Mouse (Mus musculus) stomach, postnatal 0 days (tissue): ENCODE data around the gene Gm6169. TPM values are rescaled to one million over a fixed set of nuclear protein-coding genes. Genes with fewer than 3 reads are reported as not detected.
A peak's percentile ranks its signal among the peaks of the same experiment; 100 is the strongest.

Experiments used
- ATAC-seq: fragments of 200-750 bp; cut with Nextera tagmentation; 2 replicates; pipeline ENCODE4 v1.8.0; 2017; ENCODE audit not compliant: low FRiP score, low TSS enrichment
- DNase-seq: peaks from one replicate; pipeline ENCODE4 v3.0.0-alpha.2; 2016; ENCODE audit warnings: low spot score
- H3K27ac ChIP-seq: fragments of 300-500 bp; sonication (generic); replicated peaks from 2 replicates; pipeline ENCODE4 v1.5.1; 2014; ENCODE audit warnings: mild to moderate bottlenecking, control low read depth
- H3K27me3 ChIP-seq: fragments of 300-500 bp; sonication (generic); 2 replicates; pipeline ENCODE4 v1.6.1; 2014; ENCODE audit warnings: low read length; ENCODE audit not compliant: control insufficient read depth, insufficient read depth
- H3K36me3 ChIP-seq: fragments of 300-500 bp; sonication (generic); 2 replicates; pipeline ENCODE4 v1.6.1; 2014; ENCODE audit warnings: low read length, mixed read lengths; ENCODE audit not compliant: control insufficient read depth, insufficient read depth
- H3K4me1 ChIP-seq: fragments of 300-500 bp; sonication (generic); replicated peaks from 2 replicates; pipeline ENCODE4 v1.6.1; 2014; ENCODE audit warnings: antibody characterized with exemption; ENCODE audit not compliant: control insufficient read depth, insufficient read depth
- H3K4me2 ChIP-seq: fragments of 300-500 bp; sonication (generic); replicated peaks from 2 replicates; pipeline ENCODE4 v1.6.1; 2014; ENCODE audit warnings: low read depth, mild to moderate bottlenecking, control low read depth, moderate library complexity
- H3K4me3 ChIP-seq: fragments of 300-500 bp; sonication (generic); 2 replicates; pipeline ENCODE4 v1.5.1; 2014; ENCODE audit warnings: low read depth, low read length, control low read depth
- H3K9ac ChIP-seq: fragments of 300-500 bp; sonication (generic); 2 replicates; pipeline ENCODE4 v1.6.1; 2014; ENCODE audit warnings: mild to moderate bottlenecking, low read length, control low read depth, mixed read lengths
- H3K9me3 ChIP-seq: fragments of 300-500 bp; sonication (generic); 2 replicates; pipeline ENCODE4 v1.6.1; 2016; ENCODE audit warnings: low read length; ENCODE audit not compliant: control insufficient read depth
- CTCF ChIP-seq: IDR thresholded peaks from 2 replicates; pipeline ENCODE4 v1.5.1; 2016; ENCODE audit warnings: antibody characterized with exemption, low read depth, mild to moderate bottlenecking, moderate library complexity
- EP300 ChIP-seq: optimal IDR thresholded peaks from 2 replicates; pipeline ENCODE3; 2016; ENCODE audit warnings: antibody characterized with exemption
- WGBS: fragments of 180-500 bp; shearing (Covaris S2); extraction: QIAGEN DNeasy Blood & Tissue Kit; methylation state at CpG from one replicate; pipeline ENCODE4 v1.1.7; 2014; 5-methylcytosine and 5-hydroxymethylcytosine counted together
- polyA plus RNA-seq: library from polyadenylated mRNA; unstranded; fragments of >200 nt; fragmentation: Nextera tagmentation; extraction: Ambion mirVana; gene quantifications from 2 replicates; pipeline ENCODE4 v1.2.1, GENCODE M21; 2015

Gene Gm6169
- polyA plus RNA-seq, 1 experiment from 2014 or later: 10.2 TPM

DNA sequence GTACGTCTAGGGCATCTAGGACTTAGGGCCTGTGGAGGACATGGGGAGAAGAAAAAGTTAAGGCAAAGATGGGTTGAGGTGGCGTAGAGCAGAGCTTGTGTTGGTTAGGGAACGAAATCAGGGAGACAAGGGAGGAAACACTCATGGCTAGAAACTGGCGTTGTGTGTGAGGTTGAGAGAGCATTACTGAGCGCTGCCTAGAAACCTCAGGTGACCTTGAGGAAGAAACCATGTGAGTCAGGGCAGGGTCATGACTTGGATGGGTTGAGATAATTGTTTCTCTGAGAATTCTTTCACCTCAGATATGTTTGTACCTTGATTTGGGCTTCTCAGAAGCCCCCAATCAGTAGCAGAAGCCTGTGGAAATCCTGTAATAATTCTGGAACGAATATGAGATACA, 11.6 kb downstream of the Gm6169 start:
- Histone ChIP-seq H3K9me3 (no peaks in the 10 kb centered on the region), H3K27ac (no peak overlapping the region), H3K4me1 (no peaks in the 10 kb centered on the region), H3K9ac (no peak overlapping the region), H3K27me3 (no peaks in the 10 kb centered on the region), H3K4me2 (no peak overlapping the region), H3K4me3 (no peak overlapping the region), H3K36me3 (no peaks in the 10 kb centered on the region)
- no peak for DNase-seq
- no peak for ATAC-seq
- no peak for TF ChIP-seq EP300
- no peak for TF ChIP-seq CTCF
- WGBS: 91% methylated on average over 6 of the region's 6 CpGs

DNA sequence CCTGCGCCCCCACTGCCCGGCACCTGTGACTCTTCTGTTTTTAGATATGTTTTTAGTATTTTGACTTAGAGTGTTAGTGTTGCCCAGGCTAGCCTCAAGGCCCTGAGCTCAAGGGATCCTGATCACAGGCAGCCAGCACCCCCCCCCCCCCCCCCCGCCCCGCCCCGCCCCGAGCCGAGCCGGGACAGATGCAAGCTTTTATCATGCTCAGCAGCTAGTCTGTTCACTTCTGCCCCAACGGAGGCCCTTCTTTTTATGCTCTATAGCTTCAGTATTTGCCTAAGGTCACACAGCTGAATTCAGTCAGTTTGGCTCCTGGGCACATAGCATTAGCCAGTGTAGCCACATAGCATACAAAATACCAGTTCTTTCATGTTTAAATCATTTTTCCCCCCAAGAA, 12.7 kb downstream of the Gm6169 start:
- H3K4me2 ChIP-seq: no peak overlapping the region
- no peak overlapping the region for H3K4me3 ChIP-seq
- no peak overlapping the region for H3K27ac ChIP-seq
- no peaks in the 10 kb centered on the region for H3K27me3 ChIP-seq
- no peak overlapping the region for H3K9ac ChIP-seq
- H3K4me1 ChIP-seq: no peaks in the 10 kb centered on the region
- no peak for TF ChIP-seq EP300
- TF ChIP-seq CTCF: no peak
- 63% methylated on average over 4 of the region's 9 CpGs for WGBS
- no peaks in the 10 kb centered on the region for H3K9me3 ChIP-seq
- ATAC-seq: no peak
- no peak for DNase-seq
- no peaks in the 10 kb centered on the region for H3K36me3 ChIP-seq

DNA sequence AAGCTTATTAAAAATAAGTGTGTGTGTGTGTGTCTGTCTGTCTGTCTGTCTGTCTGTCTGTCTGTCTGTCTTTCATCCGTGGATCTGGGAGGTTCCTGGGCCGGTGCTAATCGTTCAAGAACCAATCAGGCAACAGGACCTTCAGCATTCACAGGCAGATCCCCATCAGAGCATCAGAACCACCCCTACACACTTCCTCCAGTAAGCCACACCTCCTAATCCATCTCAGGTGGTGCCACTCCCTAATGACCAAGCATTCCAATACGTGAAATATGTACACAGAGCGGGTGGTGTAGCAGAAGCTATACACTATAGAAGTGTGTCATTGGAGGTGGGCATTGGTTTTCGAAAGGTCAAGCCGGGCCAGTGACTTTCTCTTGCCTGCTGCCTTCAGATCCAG, 16.6 kb downstream of the Gm6169 start:
- Histone ChIP-seq H3K4me1 (no peaks in the 10 kb centered on the region), H3K9me3 (no peaks in the 10 kb centered on the region), H3K9ac (no peak overlapping the region), H3K4me2 (no peak overlapping the region), H3K27ac (no peak overlapping the region), H3K36me3 (no peaks in the 10 kb centered on the region), H3K27me3 (no peaks in the 10 kb centered on the region), H3K4me3 (no peak overlapping the region)
- DNase-seq (no peak), ATAC-seq (peak; percentile 81)
- TF ChIP-seq EP300 (no peak), CTCF (no peak)
- WGBS: 69% methylated on average over 7 of the region's 7 CpGs

DNA sequence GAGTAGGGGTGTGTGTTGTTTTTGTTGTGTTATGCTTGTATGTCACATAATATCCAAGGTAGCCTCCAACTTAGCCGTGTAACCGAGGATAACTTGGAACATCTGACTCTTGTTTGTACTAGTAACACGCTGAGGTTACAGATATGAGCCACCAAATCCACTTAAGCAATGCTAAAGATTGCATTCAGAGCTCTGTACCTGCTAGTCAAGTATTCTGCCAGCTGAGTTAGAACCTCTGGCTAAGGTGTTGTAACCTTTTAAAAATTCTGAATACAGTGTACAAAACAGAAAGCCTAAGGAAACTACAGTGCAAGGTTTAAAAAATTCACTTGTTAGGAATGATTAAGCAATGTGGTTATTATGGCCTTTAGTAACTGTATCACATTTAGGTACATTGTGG, 18.4 kb downstream of the Gm6169 start:
- no peak for DNase-seq
- H3K36me3 ChIP-seq: no peaks in the 10 kb centered on the region
- H3K9ac ChIP-seq: no peak overlapping the region
- no peaks in the 10 kb centered on the region for H3K27me3 ChIP-seq
- no peak overlapping the region for H3K4me2 ChIP-seq
- no peak for ATAC-seq
- H3K9me3 ChIP-seq: no peaks in the 10 kb centered on the region
- WGBS: 72% methylated on average over 3 of the region's 3 CpGs
- no peaks in the 10 kb centered on the region for H3K4me1 ChIP-seq
- H3K4me3 ChIP-seq: no peak overlapping the region
- H3K27ac ChIP-seq: no peak overlapping the region
- TF ChIP-seq CTCF (no peak), EP300 (no peak)

DNA sequence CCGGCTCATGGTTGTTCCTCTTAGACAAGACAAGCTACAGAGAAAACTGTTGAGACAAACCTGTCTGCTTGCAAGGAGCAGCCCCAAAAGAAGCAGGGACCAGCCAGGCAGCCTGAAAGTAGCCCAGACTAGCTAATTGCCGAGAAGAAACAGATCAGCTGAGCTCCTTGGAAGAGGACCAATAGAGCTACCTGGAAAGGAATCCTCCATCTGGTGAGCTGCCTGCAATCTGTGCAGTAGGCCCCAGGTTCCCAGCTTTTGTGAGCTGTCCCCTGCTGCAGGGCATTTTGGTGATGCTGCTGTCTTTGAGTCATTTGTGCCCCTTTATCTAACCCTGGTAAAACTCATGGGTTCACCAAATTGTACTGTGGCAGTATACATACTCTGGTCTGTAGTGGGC, 18.8 kb downstream of the Gm6169 start:
- Histone ChIP-seq H3K9me3 (no peaks in the 10 kb centered on the region), H3K4me3 (no peak overlapping the region), H3K4me1 (no peaks in the 10 kb centered on the region), H3K27ac (no peak overlapping the region), H3K36me3 (no peaks in the 10 kb centered on the region), H3K27me3 (no peaks in the 10 kb centered on the region), H3K9ac (no peak overlapping the region), H3K4me2 (no peak overlapping the region)
- ATAC-seq (no peak), DNase-seq (no peak)
- 79% methylated on average over 2 of the region's 2 CpGs for WGBS
- TF ChIP-seq EP300 (no peak), CTCF (no peak)

DNA sequence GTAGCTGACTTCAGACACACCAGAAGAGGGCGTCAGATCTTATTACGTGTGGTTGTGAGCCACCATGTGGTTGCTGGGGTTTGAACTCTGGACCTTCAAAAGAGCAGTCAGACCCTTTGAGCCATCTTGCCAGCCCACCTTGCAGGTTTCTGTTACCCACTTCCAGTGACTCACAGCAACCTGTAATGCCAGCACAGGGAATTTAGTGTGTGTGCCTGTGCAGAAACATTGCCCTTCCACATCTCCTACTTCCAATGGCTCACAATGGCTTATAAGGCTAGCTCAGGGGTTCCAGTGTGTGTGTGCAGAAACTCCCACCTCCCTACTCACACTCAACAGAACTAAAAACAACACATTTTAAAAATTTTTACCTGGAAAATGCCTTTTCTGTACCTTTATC, 21.5 kb downstream of the Gm6169 start:
- no peak overlapping the region for H3K4me2 ChIP-seq
- H3K4me1 ChIP-seq: no peaks in the 10 kb centered on the region
- ATAC-seq (no peak), DNase-seq (no peak)
- TF ChIP-seq EP300 (no peak), CTCF (no peak)
- 96% methylated on average over 2 of the region's 2 CpGs for WGBS
- H3K27me3 ChIP-seq: no peaks in the 10 kb centered on the region
- no peak overlapping the region for H3K4me3 ChIP-seq
- no peak overlapping the region for H3K9ac ChIP-seq
- no peaks in the 10 kb centered on the region for H3K36me3 ChIP-seq
- no peak overlapping the region for H3K27ac ChIP-seq
- no peaks in the 10 kb centered on the region for H3K9me3 ChIP-seq

DNA sequence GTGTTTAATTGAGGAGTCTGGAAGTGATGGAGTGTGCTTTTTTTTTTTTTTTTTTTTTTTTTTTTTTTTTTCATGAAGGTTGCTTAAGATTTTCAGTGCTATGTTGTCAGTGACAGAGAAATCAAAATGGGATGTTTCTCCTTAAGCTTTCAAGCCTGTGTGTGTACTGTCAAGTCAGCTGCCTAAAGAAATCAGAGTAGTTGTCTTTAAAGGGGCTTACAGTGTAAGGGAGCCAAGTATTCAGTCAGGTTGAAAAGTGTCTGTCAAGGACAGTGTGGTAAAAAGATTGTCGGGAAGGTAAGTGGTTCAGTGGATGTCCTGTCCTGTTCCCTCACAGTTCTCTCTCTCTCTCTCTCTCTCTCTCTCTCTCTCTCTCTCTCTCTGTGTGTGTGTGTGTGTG, 25.5 kb downstream of the Gm6169 start:
- 0 out of 2 replicates have a peak, but pooled peaks cover 5% of the 10 kb centered on the region for H3K27me3 ChIP-seq
- no peaks in the 10 kb centered on the region for H3K36me3 ChIP-seq
- no peak overlapping the region for H3K4me2 ChIP-seq
- TF ChIP-seq CTCF (no peak), EP300 (no peak)
- H3K9me3 ChIP-seq: no peaks in the 10 kb centered on the region
- no peak for DNase-seq
- ATAC-seq: no peak
- no peak overlapping the region for H3K4me3 ChIP-seq
- no peak overlapping the region for H3K27ac ChIP-seq
- no peak overlapping the region for H3K9ac ChIP-seq
- H3K4me1 ChIP-seq: no peaks in the 10 kb centered on the region
- 55% methylated on average over 1 of the region's 1 CpGs for WGBS
